Mouse (Mus musculus): ENCODE data around the gene 4930452B06Rik. TPM values are rescaled to one million over a fixed set of nuclear protein-coding genes. Genes with fewer than 3 reads are reported as not detected.

The 4930452B06Rik gene
- polyA plus RNA-seq, 1 experiment = 3.8 TPM

DNA sequence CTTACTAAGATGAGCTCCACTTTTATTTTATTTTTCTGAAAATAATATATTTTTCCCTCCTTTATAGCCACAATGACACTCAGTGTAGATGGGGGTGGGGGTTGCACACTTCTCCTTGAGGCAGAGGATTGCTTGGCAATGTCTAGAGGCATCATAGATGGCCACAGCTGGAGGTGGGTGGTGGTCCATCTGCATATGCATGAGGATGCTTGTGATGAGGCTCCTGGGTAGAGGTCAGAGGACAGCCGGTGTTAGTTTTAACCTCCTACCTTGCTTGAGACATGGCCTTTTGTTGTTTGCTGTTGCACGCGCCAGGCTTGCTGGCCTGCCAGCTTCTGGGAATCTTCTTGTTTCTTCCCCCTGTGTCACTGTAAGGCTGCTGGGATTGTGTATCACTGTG, 262.7 kb downstream of the 4930452B06Rik start:
- no peaks in the 10 kb centered on the region for H3K4me1 ChIP-seq (ENCODE audit: control insufficient read depth, insufficient read depth, low read length)
- H3K27ac ChIP-seq (ENCODE audit: insufficient read depth, low read length) = no peak overlapping the region
- TF ChIP-seq CTCF (IDR thresholded peaks at IDR 0.05; ENCODE audit: extremely low read depth, insufficient read depth, low read length) = no peak
- no peak for TF ChIP-seq POLR2A (IDR thresholded peaks at IDR 0.05; ENCODE audit: extremely low read depth, insufficient read depth, low read length)
- H3K4me3 ChIP-seq (ENCODE audit: insufficient read depth, low read length) = no peak overlapping the region

DNA sequence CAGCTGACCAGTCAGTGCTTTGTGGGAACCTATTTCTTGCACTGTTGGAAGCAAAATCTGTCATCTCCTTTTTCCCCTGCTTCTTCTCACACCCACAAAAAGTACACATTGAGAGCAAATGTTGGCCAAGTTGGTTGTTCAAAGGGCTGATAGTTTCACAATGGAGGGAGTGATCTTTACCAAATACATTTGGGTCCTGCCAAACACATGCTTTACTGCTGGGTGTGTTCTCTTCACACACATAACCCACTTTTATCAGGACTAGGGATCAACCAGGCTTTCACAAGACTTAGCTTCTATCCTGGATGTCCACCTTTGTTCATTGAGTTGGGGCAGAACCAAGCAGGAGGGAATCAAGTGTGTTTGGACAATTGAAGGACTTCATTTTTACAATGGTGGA, 267.5 kb downstream of the 4930452B06Rik start:
- no peak overlapping the region for H3K4me3 ChIP-seq (ENCODE audit: insufficient read depth, low read length)
- H3K27ac ChIP-seq (ENCODE audit: insufficient read depth, low read length) = no peak overlapping the region
- no peaks in the 10 kb centered on the region for H3K4me1 ChIP-seq (ENCODE audit: control insufficient read depth, insufficient read depth, low read length)
- no peak for TF ChIP-seq POLR2A (IDR thresholded peaks at IDR 0.05; ENCODE audit: extremely low read depth, insufficient read depth, low read length)
- no peak for TF ChIP-seq CTCF (IDR thresholded peaks at IDR 0.05; ENCODE audit: extremely low read depth, insufficient read depth, low read length)

DNA sequence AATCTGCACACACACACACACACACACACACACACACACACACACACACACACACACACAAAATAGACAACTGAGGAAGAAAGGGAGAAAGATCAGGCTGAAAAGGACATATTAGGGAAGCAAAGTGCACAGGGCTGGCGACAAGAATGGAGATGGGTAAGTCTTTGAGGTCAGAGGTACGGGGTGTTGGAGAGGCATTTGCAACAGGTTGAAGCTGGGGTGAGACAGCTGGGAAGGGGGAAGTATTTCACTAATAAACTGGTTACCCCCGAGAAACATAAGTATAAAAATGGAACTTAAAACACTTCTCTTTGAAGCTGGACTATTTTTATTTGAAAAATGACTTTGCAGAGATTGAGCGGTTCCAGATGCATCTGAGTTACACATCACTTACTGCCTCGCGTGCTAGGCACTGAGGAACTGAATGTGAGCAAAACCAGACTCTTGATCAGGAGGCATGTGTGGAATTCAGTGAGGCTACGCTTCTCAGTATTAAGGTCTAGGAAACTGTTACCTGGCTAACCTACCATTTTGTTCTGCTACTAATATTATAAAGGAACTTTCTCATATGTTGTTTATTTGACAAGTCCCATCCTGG, 270.3 kb downstream of the 4930452B06Rik start:
- TF ChIP-seq POLR2A (IDR thresholded peaks at IDR 0.05; ENCODE audit: extremely low read depth, insufficient read depth, low read length) (no peak), CTCF (IDR thresholded peaks at IDR 0.05; ENCODE audit: extremely low read depth, insufficient read depth, low read length) (no peak)
- Histone ChIP-seq H3K4me1 (ENCODE audit: control insufficient read depth, insufficient read depth, low read length) (no peaks in the 10 kb centered on the region), H3K27ac (ENCODE audit: insufficient read depth, low read length) (no peak overlapping the region), H3K4me3 (ENCODE audit: insufficient read depth, low read length) (no peak overlapping the region)

GRCm38 (mm10) chr14:8392181-8392825, 273.7 kb downstream of the 4930452B06Rik start:
- Histone ChIP-seq H3K4me1 (ENCODE audit: control insufficient read depth, insufficient read depth, low read length) (no peaks in the 10 kb centered on the region), H3K27ac (ENCODE audit: insufficient read depth, low read length) (no peak overlapping the region), H3K4me3 (ENCODE audit: insufficient read depth, low read length) (no peak overlapping the region)
- TF ChIP-seq CTCF (IDR thresholded peaks at IDR 0.05; ENCODE audit: extremely low read depth, insufficient read depth, low read length) = no peak
- TF ChIP-seq POLR2A (IDR thresholded peaks at IDR 0.05; ENCODE audit: extremely low read depth, insufficient read depth, low read length) = no peak

Measured in cortical plate, adult 2 months (tissue).